Mouse (Mus musculus) heart, postnatal 0 days (tissue): ENCODE results near the gene Tm7sf2.

ENCODE experiments used
- CTCF ChIP-seq: IDR thresholded peaks from 2 replicates; pipeline ENCODE4 v1.5.1; 2016; ENCODE audit warnings: antibody characterized with exemption, control low read depth, low read depth
- EP300 ChIP-seq: IDR thresholded peaks from 2 replicates; pipeline ENCODE4 v1.6.1; 2016; ENCODE audit warnings: antibody characterized with exemption, low read depth

DNA sequence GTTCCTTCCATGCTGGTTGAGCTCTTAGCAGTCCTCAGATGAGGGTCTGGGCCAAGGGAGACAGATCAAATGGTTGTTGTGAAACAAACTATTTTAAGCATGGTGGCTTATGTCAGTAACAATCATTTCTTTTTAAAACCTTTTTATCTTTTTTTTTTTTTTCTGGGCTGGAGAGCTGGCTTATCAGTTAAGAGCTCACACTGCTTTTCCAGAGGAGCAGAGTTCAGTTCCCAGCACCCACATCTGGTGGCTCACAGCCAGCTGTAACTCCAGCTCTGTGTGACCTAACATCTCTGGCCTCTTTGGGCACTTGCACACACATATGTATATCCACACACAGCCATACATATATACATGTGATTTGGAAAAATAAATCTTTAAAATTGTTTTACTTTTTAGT lies 30.5 kb downstream of the Tm7sf2 start:
- TF ChIP-seq CTCF, result no peak
- no peak for TF ChIP-seq EP300
